10 mouse cellular contexts compared by ENCODE assay signal in genomic region chr17:26397339-26397738, GRCm38 (mm10). TPM values are rescaled to one million over a fixed set of nuclear protein-coding genes. Genes with fewer than 3 reads are reported as not detected.
A peak's percentile ranks its signal among the peaks of the same experiment; 100 is the strongest.
DNase-seq lines count a peak whose midpoint lies in the region; ATAC-seq and TF ChIP-seq lines count a peak whose summit lies in the region.
"Had no signal": no experiment of that assay in that cellular context is flagged by ENCODE, and none has a peak within 500 bp of the region (broad histone marks: within the 10 kb centered on the region; RNA-seq: fewer than 3 reads in every experiment).

No protein-coding gene starts in this region.

- no peaks in the 10 kb centered on the region for H3K27me3 ChIP-seq in midbrain, postnatal 0 days (ENCODE audit: insufficient read depth, low read length)
- H3K27me3 ChIP-seq: limb, embryonic 15.5 days; neural tube, embryonic 13.5 days had no signal

- WGBS in midbrain, postnatal 0 days: 53% methylated on average over 6 of the region's 6 CpGs

- H3K36me3 ChIP-seq in midbrain, postnatal 0 days (ENCODE audit: insufficient read depth, low read length): no peaks in the 10 kb centered on the region
- H3K36me3 ChIP-seq: limb, embryonic 15.5 days; neural tube, embryonic 13.5 days had no signal

- H3K9ac ChIP-seq in midbrain, postnatal 0 days (replicated peaks; ENCODE audit: low read length, poor library complexity, severe bottlenecking): no peak overlapping the region
- H3K9ac ChIP-seq: limb, embryonic 15.5 days; neural tube, embryonic 13.5 days had no signal

- no peak for TF ChIP-seq CTCF in midbrain, postnatal 0 days (IDR thresholded peaks at IDR 0.05)

- ATAC-seq in midbrain, postnatal 0 days (ENCODE audit: low FRiP score): no peak

- no peaks in the 10 kb centered on the region for H3K9me3 ChIP-seq in midbrain, postnatal 0 days (ENCODE audit: low read length)
- H3K9me3 ChIP-seq: limb, embryonic 15.5 days; neural tube, embryonic 13.5 days had no signal

- no peak overlapping the region for H3K4me2 ChIP-seq in midbrain, postnatal 0 days (ENCODE audit: low read depth, low read length, poor library complexity, severe bottlenecking)
- H3K4me2 ChIP-seq: limb, embryonic 15.5 days; neural tube, embryonic 13.5 days had no signal

- no peaks in the 10 kb centered on the region for H3K4me1 ChIP-seq in midbrain, postnatal 0 days (ENCODE audit: insufficient read depth, low read length)
- H3K4me1 ChIP-seq: neural tube, embryonic 13.5 days had no signal

- DNase-seq in adrenal gland, postnatal 10 days: peak; percentile 44
- DNase-seq in adrenal gland, postnatal 4 days (ENCODE audit: low spot score in 2 of 2): no peak
- DNase-seq in NIH3T3 (ENCODE audit: low read depth) (peak; percentile 32), MN1 (ENCODE audit: low spot score) (no peak)
- peak; percentile 54 for DNase-seq in heart, postnatal 25 days (ENCODE audit: low spot score)
- peak; percentile 22 for DNase-seq in lung, postnatal 36 days
- DNase-seq in thymus, postnatal 14 days: no peak
- DNase-seq in midbrain, postnatal 0 days (ENCODE audit: low spot score): no peak

- H3K4me3 ChIP-seq in midbrain, postnatal 0 days (ENCODE audit: low read depth, low read length): no peak overlapping the region
- H3K4me3 ChIP-seq: limb, embryonic 15.5 days; neural tube, embryonic 13.5 days had no signal

- no peak overlapping the region for H3K27ac ChIP-seq in midbrain, postnatal 0 days (ENCODE audit: low read depth, low read length)
- H3K27ac ChIP-seq: limb, embryonic 15.5 days; neural tube, embryonic 13.5 days had no signal

- intact Hi-C loops in heart, postnatal 25 days (cut with DNase I): no loop called here

RNA-seq across cellular contexts. Expression of gene Neurl1b, which starts 17.3 kb away (rescaled TPM):
- total RNA-seq in adrenal gland, postnatal 10 days (2021): 10 to 100 TPM; 43.6 to 44.0 TPM
- 10 to 100 TPM; 55.6 to 57.4 TPM for total RNA-seq in adrenal gland, postnatal 4 days (2021)
- total RNA-seq in heart, postnatal 25 days (2021): 1 to 10 TPM; 4.7 to 6.3 TPM
- 51.1 and 69.7 TPM in 2 replicates for total RNA-seq in midbrain, postnatal 0 days (2014; rRNA removed)
- 2.1 and 2.3 TPM in 2 replicates for polyA plus RNA-seq in midbrain, postnatal 0 days (2015; fragmentation: Nextera tagmentation; extraction: Ambion mirVana)

Comparison
In these comparisons a context has a peak if more than half of its experiments do, and no peak if none do; other contexts are left out.
1. DNase-seq: peak in adrenal gland, postnatal 10 days (single experiment), NIH3T3 (single experiment), heart, postnatal 25 days (single experiment) and lung, postnatal 36 days (single experiment); none in adrenal gland, postnatal 4 days (0 of 2), MN1 (single experiment), thymus, postnatal 14 days (single experiment) and midbrain, postnatal 0 days (single experiment).